Mouse (Mus musculus) cortical plate, adult 2 months (tissue): ENCODE results near the gene Epb41l4b. TPM values are rescaled to one million over a fixed set of nuclear protein-coding genes. Genes with fewer than 3 reads are reported as not detected.

ENCODE experiments used
- H3K27ac ChIP-seq: fragments of 200-500 bp; 2 replicates; pipeline ENCODE4 v1.5.1; 2012; ENCODE audit warnings: low read length, control low read depth, inconsistent platforms; ENCODE audit not compliant: insufficient read depth
- H3K4me1 ChIP-seq: fragments of 200-500 bp; 2 replicates; pipeline ENCODE4 v1.6.1; 2011; ENCODE audit warnings: low read length; ENCODE audit not compliant: control insufficient read depth, insufficient read depth
- H3K4me3 ChIP-seq: fragments of 200-500 bp; 2 replicates; pipeline ENCODE4 v1.5.1; 2011; ENCODE audit warnings: mild to moderate bottlenecking, low read length, control low read depth; ENCODE audit not compliant: insufficient read depth
- CTCF ChIP-seq: fragments of 200-500 bp; IDR thresholded peaks from 2 replicates; pipeline ENCODE4 v1.5.1; 2011; ENCODE audit warnings: mild to moderate bottlenecking, control low read depth, low read length; ENCODE audit not compliant: insufficient read depth; ENCODE audit errors: extremely low read depth
- POLR2A ChIP-seq: fragments of 200-500 bp; IDR thresholded peaks from 2 replicates; pipeline ENCODE4 v1.6.1; 2011; ENCODE audit warnings: mild to moderate bottlenecking, low read length, control low read depth; ENCODE audit not compliant: insufficient read depth; ENCODE audit errors: extremely low read depth
- polyA plus RNA-seq: library from polyadenylated mRNA; depleted of rRNA; stranded (reverse); fragments of >200 nt; gene quantifications from 2 replicates; pipeline ENCODE4 v1.2.3, GENCODE M21; 2012

The Epb41l4b gene
- polyA plus RNA-seq, 1 experiment: 17.7 TPM

DNA sequence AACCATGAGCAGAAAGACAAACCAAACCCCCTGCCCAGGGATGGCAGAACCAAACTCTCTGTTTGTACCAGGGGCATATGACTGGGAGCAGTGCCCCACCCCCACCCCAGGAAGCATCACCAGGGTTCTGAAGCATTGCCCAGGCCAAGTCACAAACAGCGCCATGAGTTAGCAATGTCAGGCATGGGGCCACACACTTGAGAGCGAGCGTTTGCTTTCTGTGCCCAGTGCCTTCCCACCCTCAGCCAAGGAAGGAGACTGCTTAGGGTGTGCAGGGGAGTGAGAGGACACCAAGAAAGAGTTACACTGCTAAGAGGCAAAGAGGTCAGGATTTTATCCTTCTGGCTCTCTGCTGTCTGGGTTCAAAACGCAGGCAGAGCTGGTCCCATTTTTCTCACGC, 132.8 kb downstream of the Epb41l4b start:
- TF ChIP-seq POLR2A (no peak), CTCF (no peak)
- no peaks in the 10 kb centered on the region for H3K4me1 ChIP-seq
- H3K4me3 ChIP-seq: no peak overlapping the region
- H3K27ac ChIP-seq: no peak overlapping the region

DNA sequence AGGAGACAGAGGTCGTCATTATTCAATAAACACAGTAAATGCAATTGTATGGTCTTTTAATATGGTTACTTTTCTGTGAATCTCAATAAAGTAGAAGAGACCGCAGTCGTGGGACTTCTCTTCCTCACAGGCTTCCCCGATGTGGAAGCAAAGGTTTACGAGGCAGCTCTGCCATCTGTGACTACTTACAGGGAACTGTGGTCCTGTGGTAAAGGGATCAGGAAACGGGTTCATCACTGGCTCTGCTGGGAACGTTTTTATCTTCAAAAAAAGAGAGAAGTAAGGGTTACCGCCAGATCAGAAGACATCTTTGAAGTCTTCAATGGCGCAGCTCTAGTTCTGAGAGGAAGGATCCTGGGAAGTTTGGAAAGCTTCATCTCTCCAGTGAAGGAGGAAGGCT, 135.5 kb downstream of the Epb41l4b start:
- Histone ChIP-seq H3K27ac (no peak overlapping the region), H3K4me3 (no peak overlapping the region)
- no peak for TF ChIP-seq POLR2A
- TF ChIP-seq CTCF: no peak

DNA sequence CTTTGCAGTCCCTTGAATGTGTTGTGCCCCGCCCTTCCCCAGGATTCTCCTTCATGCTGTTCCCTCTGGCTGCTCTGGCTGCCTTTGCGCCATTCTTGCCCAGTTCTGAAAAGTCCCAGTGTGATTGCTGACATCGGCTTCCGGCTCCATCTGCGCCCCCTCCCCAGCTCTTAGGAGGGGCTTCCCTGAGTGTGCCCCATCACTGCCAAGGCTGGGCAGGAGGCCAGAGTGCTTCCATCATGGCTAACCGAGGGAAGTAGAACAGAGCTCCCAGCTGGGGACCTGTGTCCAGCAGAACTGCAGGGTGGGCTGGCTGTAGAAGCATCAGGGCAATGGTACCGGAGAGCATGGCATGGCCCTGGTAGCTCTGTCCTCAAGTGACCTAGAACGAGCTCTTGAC, 138.2 kb downstream of the Epb41l4b start:
- TF ChIP-seq CTCF (no peak), POLR2A (no peak)
- Histone ChIP-seq H3K4me1 (no peaks in the 10 kb centered on the region), H3K27ac (no peak overlapping the region), H3K4me3 (no peak overlapping the region)

More for the DNA sequence above, 135.5 kb downstream of the Epb41l4b start:
- H3K4me1 ChIP-seq: no peaks in the 10 kb centered on the region

DNA sequence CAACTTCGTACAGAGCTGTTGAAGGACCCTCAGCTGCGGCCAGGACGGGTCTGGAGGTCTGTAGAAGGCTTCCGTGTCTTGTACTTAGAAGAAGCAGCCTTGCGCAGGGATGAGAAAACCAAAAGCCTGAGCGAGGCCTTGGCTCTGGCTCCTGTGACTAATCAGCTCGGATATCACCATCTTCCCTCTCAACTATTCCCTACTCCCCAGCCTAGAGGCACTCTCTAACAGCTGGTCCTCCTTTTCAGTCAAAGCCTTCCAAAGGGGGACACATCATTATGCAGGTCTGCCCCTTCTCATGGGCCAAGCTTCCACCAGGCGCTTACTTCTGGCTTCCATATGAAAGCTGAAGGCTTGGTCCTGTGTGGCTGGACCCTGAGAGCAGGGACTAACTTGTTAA, 139.4 kb downstream of the Epb41l4b start:
- H3K4me1 ChIP-seq: no peaks in the 10 kb centered on the region
- TF ChIP-seq CTCF: no peak
- TF ChIP-seq POLR2A: no peak
- no peak overlapping the region for H3K27ac ChIP-seq
- H3K4me3 ChIP-seq: no peak overlapping the region

DNA sequence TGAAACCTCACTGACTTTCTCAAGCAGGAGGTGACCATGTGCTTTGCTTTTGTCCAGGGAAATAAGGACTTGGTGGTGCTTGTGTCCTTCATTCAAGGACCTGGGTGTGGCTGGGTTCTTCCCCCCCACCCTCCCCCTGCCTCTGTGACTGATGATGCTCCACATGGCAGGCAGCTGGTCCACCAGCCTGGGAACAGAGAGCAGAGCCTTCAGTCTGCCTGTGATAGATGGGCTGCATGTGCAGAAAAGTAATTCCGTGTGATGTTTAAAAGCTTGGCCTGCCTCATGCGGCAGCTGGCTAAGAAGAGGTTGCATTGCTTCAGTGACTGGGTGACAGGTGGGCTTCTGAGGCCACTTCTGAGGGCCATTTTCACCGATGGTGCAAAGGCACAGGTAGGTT, 140.5 kb downstream of the Epb41l4b start:
- no peak overlapping the region for H3K27ac ChIP-seq
- no peaks in the 10 kb centered on the region for H3K4me1 ChIP-seq
- no peak for TF ChIP-seq POLR2A
- TF ChIP-seq CTCF: no peak
- H3K4me3 ChIP-seq: no peak overlapping the region

DNA sequence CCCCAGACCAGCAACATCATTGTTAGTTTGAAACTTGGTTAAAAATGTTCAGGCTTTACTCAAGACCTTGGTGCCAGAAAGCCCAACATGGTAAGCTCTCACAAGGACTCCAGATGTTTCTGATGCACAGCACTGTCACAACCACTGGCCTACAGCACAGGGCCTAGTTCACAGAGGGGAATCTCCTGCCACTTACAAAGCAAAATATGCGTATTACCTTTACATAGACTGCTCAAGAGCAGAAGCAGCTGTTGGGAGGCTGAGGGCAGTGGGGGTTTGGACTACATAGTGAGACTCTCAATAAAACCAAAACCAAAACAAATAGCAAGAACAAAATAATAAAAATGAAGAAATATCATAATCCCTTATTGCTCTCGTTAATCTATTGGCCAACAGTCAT, 141.8 kb downstream of the Epb41l4b start:
- no peaks in the 10 kb centered on the region for H3K4me1 ChIP-seq
- H3K27ac ChIP-seq: no peak overlapping the region
- H3K4me3 ChIP-seq: no peak overlapping the region
- TF ChIP-seq CTCF (no peak), POLR2A (no peak)

DNA sequence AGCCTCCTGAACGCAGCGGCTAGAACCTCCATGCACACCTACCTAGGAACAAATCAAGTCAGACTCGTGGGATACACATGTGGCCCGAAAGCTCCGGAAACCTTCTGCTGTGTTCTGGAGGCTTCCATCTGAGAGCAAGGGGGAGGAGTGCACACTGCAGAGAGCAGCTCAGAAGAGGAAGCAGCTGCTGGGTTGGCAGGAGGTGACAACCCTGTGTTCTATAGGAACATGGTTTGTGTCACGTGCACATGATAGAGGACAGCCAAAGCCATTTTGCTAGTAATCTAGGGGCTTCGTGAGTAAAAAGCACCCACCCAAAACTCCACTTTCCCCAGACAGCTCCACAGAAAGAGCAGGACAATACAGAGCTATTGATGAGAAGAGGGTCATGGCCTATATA, 149.9 kb downstream of the Epb41l4b start:
- TF ChIP-seq CTCF (no peak), POLR2A (no peak)

DNA sequence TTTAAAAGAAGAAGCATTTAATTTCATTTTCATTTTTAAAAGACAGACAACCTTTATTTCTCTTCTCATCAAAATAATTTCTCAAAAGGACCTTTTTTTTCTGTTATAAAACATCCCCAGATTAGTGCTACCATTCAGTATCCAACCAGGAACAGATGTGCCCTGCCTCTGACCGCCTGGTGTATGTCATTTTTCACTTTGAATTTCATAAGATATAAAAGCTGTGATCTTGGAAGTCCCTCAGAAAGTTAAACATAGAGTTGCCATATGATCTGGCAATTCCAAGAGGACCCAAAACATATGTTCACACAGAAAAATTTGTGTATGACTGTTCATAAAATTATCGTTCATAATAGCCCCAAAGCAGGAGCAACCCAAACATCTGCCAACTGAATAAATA, 151.3 kb downstream of the Epb41l4b start:
- TF ChIP-seq CTCF (no peak), POLR2A (no peak)
- H3K4me3 ChIP-seq: no peak overlapping the region
- peaks cover 4% of the 10 kb centered on the region for H3K4me1 ChIP-seq
- H3K27ac ChIP-seq: no peak overlapping the region

More for the DNA sequence above, 149.9 kb downstream of the Epb41l4b start:
- no peak overlapping the region for H3K27ac ChIP-seq
- H3K4me1 ChIP-seq: peaks cover 4% of the 10 kb centered on the region
- no peak overlapping the region for H3K4me3 ChIP-seq

DNA sequence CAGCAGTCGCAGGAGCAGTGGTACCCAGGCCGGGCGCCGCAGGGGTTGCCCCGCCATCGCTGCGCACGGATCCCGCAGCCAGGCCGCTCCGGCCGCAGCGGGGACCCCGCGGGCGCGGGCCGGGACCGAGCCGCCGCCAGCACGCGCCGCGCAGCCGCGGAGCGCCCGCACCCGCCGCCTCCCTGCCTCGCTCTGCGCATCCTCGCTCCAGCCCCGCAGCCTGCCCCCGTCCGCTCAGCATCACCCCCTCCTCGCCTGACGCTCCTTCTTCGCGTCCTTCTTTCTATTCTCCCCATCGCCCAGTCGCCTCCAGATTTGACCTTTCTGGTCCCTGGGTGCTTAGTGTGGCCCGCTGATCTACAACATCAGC, 153.0 kb downstream of the Epb41l4b start, which contains the start of gene Frrs1l:
Gene Frrs1l, minus strand, starts transcription at position 177 of the 370 bp plus-strand sequence.
- peak within 1 kb of the TSS; percentile 93 for H3K27ac ChIP-seq
- H3K4me3 ChIP-seq: peak within 1 kb of the TSS; percentile 95
- TF ChIP-seq CTCF (no peak), POLR2A (peak; percentile 67; the same call in 1 of the 2 replicates)
- peaks cover 4% of the 10 kb centered on the region for H3K4me1 ChIP-seq

DNA sequence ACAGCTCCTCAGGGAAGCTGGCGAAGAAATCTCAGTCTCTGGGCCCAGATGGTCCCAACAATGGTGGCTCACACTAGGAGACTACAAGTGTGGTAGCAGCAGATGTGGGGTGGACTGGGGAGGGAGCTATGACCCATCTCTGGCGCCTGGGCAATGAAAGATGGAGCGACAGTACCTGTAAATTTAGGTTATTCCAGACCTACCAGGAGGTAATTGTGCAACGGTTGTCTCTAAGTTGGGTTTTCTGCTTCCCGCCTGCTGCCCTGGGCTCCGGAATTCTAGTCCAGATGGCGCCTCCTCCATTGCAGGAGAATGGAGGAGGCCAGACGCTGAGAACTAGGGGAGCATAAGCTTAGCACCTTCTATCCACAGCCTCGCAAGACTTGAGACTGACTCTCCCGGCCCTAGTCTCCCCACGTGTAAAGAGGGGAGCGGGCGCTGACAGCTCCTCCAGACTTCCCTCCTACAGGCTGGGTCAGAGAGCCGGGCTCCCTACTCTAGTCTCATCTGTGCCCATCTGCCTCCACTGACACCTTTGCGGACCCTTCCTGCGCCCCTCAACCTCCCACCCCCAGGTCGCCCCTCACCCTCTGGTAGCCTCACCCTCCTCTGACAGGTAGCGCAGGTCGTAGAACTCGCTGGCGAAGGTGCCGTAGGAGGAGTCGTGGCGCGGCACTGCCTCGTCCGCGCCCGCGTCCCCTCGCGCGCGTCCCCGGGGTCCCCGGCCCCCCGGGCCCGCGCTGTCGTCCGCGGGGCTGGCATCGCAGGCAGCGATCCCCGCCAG, 153.6 kb downstream of the Epb41l4b start:
- Histone ChIP-seq H3K4me3 (peak overlapping the region; percentile 95), H3K4me1 (peaks cover 4% of the 10 kb centered on the region), H3K27ac (peak overlapping the region; percentile 93)
- no peak for TF ChIP-seq CTCF
- TF ChIP-seq POLR2A: 0 out of 2 replicates have a peak, but pooled peaks have one; percentile 9
